Mouse (Mus musculus) G1E (cell line): ENCODE results near the gene Coro1a.

Experiments
- CTCF ChIP-seq: IDR thresholded peaks from 2 replicates; pipeline ENCODE4 v1.5.1; 2012; ENCODE audit warnings: low read depth, low read length, inconsistent platforms, mixed read lengths
- GATA1 ChIP-seq: IDR thresholded peaks from 2 replicates; pipeline ENCODE4 v1.6.1; 2012; ENCODE audit warnings: borderline replicate concordance, low read length, inconsistent platforms, mixed read lengths
- GATA2 ChIP-seq: IDR thresholded peaks from 2 replicates; pipeline ENCODE4 v1.6.1; 2012; ENCODE audit warnings: low read depth, low read length, inconsistent platforms, borderline replicate concordance
- POLR2AphosphoS5 ChIP-seq: IDR thresholded peaks from 2 replicates; pipeline ENCODE4 v1.6.1; 2012; ENCODE audit warnings: low read depth, low read length, inconsistent platforms; ENCODE audit not compliant: insufficient replicate concordance
- TAL1 ChIP-seq: conservative IDR thresholded peaks from 2 replicates; pipeline ENCODE4 v1.6.1; 2012; ENCODE audit warnings: low read depth, low read length, inconsistent platforms, mixed read lengths

DNA sequence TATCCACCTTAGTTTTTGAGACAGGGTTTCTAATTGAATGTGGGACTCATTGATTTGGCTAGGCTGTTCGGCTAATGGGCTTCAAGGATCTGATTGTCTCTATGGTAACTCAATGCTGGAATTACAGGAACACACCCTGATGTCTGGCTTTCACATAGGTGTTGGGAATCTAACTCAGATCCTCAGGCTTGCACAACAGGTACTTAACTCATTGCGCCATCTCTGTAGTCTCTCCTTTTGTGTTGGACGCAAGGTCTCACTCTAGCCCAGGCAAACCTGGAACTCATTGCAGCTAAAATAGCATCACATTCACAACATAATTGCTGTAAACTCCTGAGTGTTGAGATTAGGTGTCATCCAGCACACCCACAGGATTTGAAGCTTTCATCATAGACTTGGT lies 37.4 kb downstream of the Coro1a start:
- TF ChIP-seq CTCF (no peak), POLR2AphosphoS5 (no peak), GATA1 (no peak), TAL1 (no peak), GATA2 (no peak)
